Mouse (Mus musculus): Measurements from ENCODE around the gene Tigd3. TPM values are rescaled to one million over a fixed set of nuclear protein-coding genes. Genes with fewer than 3 reads are reported as not detected.
"Not testable (repeated sequence)": the region's sequence is repeated elsewhere in the genome, so short reads cannot be mapped to it uniquely, and the experiment has no call there.

Gene Tigd3
- polyA plus RNA-seq, 1 experiment = 0.28 TPM

DNA sequence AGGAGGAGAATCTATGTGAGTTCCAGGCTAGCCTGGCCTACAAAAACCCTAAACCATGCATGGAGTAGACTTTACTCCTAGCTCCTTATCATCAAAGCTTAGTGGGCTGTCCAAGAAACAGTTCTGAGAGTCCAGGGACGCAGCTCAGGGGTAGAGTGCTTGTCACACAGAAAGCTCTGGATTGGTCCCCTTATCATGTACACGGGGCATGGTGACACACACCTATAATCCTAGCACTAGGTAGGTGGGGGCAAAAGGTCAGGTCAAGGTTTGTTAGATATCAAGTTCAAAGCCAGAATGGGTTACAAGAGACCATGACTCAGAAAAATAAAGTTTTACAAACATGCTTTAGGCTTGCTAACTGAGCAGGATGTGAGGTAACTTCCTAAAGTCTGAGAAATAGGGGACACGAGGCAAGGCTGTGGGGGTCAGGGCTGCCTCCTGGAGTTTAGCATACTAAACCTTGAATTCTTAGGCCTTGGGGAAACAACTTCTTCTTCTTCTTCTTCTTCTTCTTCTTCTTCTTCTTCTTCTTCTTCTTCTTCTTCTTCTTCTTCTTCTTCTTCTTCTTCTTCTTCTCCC, 6.6 kb downstream of the Tigd3 start:
- TF ChIP-seq GATA1 (IDR thresholded peaks at IDR 0.05; ENCODE audit: low read length) = no peak
- TF ChIP-seq TAL1 (IDR thresholded peaks at IDR 0.05; ENCODE audit: low read length) = no peak
- Histone ChIP-seq H3K9me3 (ENCODE audit: control insufficient read depth, low read length) (no peaks in the 10 kb centered on the region), H3K4me1 (ENCODE audit: control insufficient read depth) (peaks cover 49% of the 10 kb centered on the region), H3K27me3 (ENCODE audit: control insufficient read depth) (peaks cover 7% of the 10 kb centered on the region; the same call in 1 of the 2 replicates), H3K36me3 (ENCODE audit: control insufficient read depth) (peaks cover 17% of the 10 kb centered on the region), H3K4me3 (replicated peaks) (no peak overlapping the region)

DNA sequence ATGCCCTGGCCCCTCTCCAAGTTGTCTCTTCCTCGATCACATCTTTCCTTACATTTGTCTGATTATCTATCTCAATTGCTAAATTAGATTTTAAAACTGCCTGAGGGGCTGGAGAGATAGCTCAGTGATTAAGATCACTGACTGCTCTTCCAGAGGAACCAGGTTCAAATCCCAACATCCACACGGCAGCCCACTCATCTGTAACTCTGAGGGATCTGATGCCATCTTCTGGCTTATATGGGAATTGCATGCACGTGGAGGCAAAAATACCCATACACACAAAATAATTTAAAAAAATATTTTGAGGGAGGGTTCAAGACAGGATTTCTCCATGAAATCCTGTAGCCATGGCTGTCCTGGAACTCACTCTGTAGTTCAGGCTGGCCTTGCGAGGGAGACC, 8.1 kb downstream of the Tigd3 start:
- no peaks in the 10 kb centered on the region; the same call in 1 of the 2 replicates for H3K27me3 ChIP-seq (ENCODE audit: control insufficient read depth)
- H3K9me3 ChIP-seq (ENCODE audit: control insufficient read depth, low read length) = no peaks in the 10 kb centered on the region
- H3K4me1 ChIP-seq (ENCODE audit: control insufficient read depth) = peaks cover 39% of the 10 kb centered on the region
- peaks cover 6% of the 10 kb centered on the region for H3K36me3 ChIP-seq (ENCODE audit: control insufficient read depth)
- H3K4me3 ChIP-seq (replicated peaks) = no peak overlapping the region
- TF ChIP-seq GATA1 (IDR thresholded peaks at IDR 0.05; ENCODE audit: low read length) (no peak), TAL1 (IDR thresholded peaks at IDR 0.05; ENCODE audit: low read length) (no peak)

DNA sequence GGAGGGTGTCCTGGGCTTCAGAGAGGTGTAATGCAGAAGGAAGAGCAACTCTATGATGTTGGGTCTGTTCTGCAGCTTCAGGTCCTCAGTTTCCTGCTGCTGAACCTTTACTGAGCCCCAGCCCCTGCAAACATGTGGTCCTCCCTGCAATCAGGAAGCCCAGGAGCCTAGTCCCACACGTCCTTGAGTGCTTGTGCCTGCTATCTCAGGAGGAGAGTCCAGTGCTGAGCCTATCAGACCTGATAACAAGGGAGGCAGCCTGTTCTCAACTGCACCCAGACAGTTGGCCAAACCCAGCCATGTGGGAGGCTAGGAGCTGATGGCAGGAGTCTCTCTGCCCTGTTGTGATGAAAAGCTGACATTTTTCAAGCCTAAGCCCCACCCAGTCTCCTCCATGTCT, 10.0 kb downstream of the Tigd3 start:
- TF ChIP-seq TAL1 (IDR thresholded peaks at IDR 0.05; ENCODE audit: low read length) (no peak), GATA1 (IDR thresholded peaks at IDR 0.05; ENCODE audit: low read length) (no peak)
- H3K4me1 ChIP-seq (ENCODE audit: control insufficient read depth) = peaks cover 37% of the 10 kb centered on the region

DNA sequence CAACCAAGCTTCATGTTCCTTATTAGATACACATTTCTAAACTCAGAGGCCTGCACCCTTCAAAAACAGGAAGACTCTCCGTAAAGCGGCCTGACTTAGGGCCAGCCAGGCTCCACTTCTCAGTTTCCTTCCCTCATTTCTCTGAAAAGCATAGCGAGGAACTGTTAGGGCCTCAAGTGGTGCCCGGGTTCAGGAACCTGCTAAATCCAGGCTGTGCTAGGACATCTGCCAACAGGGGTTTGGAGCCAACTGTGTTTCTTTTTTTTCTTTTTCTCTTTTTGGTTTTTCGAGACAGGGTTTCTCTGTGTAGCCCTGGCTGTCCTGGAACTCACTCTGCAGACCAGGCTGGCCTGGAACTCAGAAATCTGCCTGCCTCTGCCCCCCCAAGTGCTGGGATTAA, 11.9 kb downstream of the Tigd3 start:
- H3K4me3 ChIP-seq (replicated peaks); H3K27me3 ChIP-seq (ENCODE audit: control insufficient read depth); H3K36me3 ChIP-seq (ENCODE audit: control insufficient read depth); H3K9me3 ChIP-seq (ENCODE audit: control insufficient read depth, low read length): not testable (repeated sequence)
- H3K4me1 ChIP-seq (ENCODE audit: control insufficient read depth) = peaks cover 42% of the 10 kb centered on the region

More for the DNA sequence above, 10.0 kb downstream of the Tigd3 start:
- H3K4me3 ChIP-seq (replicated peaks) = no peak overlapping the region
- no peaks in the 10 kb centered on the region for H3K9me3 ChIP-seq (ENCODE audit: control insufficient read depth, low read length)
- H3K27me3 ChIP-seq (ENCODE audit: control insufficient read depth) = no peaks in the 10 kb centered on the region; the same call in 1 of the 2 replicates
- peaks cover 3% of the 10 kb centered on the region for H3K36me3 ChIP-seq (ENCODE audit: control insufficient read depth)

DNA sequence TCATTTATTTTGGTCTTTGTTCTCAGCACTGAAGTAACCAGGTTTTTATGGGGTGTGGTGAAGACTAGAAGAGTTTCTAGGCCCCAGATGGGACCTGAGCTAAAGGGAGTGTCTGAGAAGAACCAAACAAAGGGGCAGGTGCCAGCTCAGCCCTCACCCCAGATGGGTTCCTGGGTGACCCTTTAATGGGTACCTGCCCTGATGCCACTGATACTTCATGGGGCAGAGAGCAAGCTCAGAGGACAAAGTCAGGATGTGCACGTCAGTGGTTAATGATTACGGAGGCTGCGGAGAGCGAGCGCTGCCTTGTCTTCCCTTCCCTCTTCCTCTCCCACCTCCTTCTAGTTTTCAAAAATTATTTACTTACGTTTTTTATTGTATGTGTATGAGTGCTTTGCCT, 12.8 kb downstream of the Tigd3 start:
- Histone ChIP-seq H3K36me3 (ENCODE audit: control insufficient read depth) (peaks cover 3% of the 10 kb centered on the region), H3K27me3 (ENCODE audit: control insufficient read depth) (no peaks in the 10 kb centered on the region; the same call in 1 of the 2 replicates), H3K9me3 (ENCODE audit: control insufficient read depth, low read length) (no peaks in the 10 kb centered on the region), H3K4me3 (replicated peaks) (no peak overlapping the region), H3K4me1 (ENCODE audit: control insufficient read depth) (peaks cover 41% of the 10 kb centered on the region)
- TF ChIP-seq GATA1 (IDR thresholded peaks at IDR 0.05; ENCODE audit: low read length) (no peak), TAL1 (IDR thresholded peaks at IDR 0.05; ENCODE audit: low read length) (no peak)

DNA sequence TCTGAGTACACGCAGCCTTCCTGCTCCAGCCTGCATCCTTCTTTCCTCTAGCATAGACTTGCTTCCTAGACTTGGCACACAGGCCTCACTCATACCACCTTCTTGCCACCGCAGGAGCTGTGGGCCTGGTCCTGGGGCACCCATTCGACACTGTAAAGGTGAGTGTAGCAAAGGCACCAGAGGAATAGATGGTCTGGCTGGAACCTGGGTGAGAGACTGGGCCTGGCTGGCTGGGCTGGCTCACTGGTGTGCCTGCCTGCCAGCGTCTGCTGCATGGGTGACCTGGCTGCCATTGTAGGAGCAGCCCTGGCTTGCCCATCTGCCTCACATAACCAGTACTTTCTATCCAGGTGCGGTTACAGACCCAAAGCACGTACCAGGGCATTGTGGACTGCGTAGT, 14.2 kb downstream of the Tigd3 start:
- H3K9me3 ChIP-seq (ENCODE audit: control insufficient read depth, low read length) = no peaks in the 10 kb centered on the region
- TF ChIP-seq GATA1 (IDR thresholded peaks at IDR 0.05; ENCODE audit: low read length) (no peak), TAL1 (IDR thresholded peaks at IDR 0.05; ENCODE audit: low read length) (no peak)
- peaks cover 3% of the 10 kb centered on the region for H3K36me3 ChIP-seq (ENCODE audit: control insufficient read depth)
- H3K27me3 ChIP-seq (ENCODE audit: control insufficient read depth) = no peaks in the 10 kb centered on the region; the same call in 1 of the 2 replicates
- peaks cover 43% of the 10 kb centered on the region for H3K4me1 ChIP-seq (ENCODE audit: control insufficient read depth)
- no peak overlapping the region for H3K4me3 ChIP-seq (replicated peaks)

DNA sequence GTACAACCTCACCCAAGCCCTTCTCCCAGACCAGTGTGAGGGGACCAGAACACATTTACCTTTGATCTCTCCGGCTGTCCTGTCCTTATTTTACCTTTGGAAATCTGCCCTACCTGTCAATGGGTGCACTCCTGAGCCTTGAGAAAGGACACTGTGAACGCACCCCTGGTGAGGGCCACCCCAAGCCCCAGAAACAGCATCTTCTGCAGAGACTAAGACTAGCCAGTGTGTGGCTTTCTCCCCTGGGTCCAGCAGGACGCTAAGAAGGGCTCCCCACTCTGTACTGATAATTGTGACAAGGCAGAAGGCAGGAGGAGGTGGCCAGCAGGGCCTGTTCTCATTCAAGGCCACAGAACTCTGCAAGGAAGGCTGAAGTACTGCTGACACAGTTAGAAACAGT, 15.0 kb downstream of the Tigd3 start:
- no peaks in the 10 kb centered on the region; the same call in 1 of the 2 replicates for H3K27me3 ChIP-seq (ENCODE audit: control insufficient read depth)
- TF ChIP-seq TAL1 (IDR thresholded peaks at IDR 0.05; ENCODE audit: low read length) = no peak
- TF ChIP-seq GATA1 (IDR thresholded peaks at IDR 0.05; ENCODE audit: low read length) = no peak
- no peak overlapping the region for H3K4me3 ChIP-seq (replicated peaks)
- peaks cover 2% of the 10 kb centered on the region; the same call in 1 of the 2 replicates for H3K36me3 ChIP-seq (ENCODE audit: control insufficient read depth)
- peaks cover 43% of the 10 kb centered on the region for H3K4me1 ChIP-seq (ENCODE audit: control insufficient read depth)
- H3K9me3 ChIP-seq (ENCODE audit: control insufficient read depth, low read length) = no peaks in the 10 kb centered on the region

DNA sequence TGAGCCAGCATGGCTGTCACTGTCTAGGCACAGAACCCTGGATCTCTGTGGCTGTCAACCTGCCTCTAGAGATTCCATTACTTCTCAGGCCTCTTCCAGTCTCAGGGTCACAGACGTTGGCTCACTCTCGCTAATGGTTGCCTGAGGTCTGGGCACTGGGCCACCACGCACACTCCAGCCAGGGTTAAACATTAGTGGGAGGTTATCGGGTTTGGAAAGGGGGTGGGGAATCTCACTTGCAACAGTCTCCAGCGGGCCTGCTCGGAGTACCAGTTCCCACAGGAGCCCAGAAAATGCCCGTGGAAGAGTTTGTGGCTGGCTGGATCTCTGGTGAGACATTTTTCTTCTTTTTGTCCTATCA, 15.6 kb downstream of the Tigd3 start:
- Histone ChIP-seq H3K4me1 (ENCODE audit: control insufficient read depth) (peaks cover 43% of the 10 kb centered on the region), H3K4me3 (replicated peaks) (no peak overlapping the region), H3K27me3 (ENCODE audit: control insufficient read depth) (no peaks in the 10 kb centered on the region), H3K36me3 (ENCODE audit: control insufficient read depth) (no peaks in the 10 kb centered on the region), H3K9me3 (ENCODE audit: control insufficient read depth, low read length) (no peaks in the 10 kb centered on the region)
- TF ChIP-seq TAL1 (IDR thresholded peaks at IDR 0.05; ENCODE audit: low read length) (no peak), GATA1 (IDR thresholded peaks at IDR 0.05; ENCODE audit: low read length) (no peak)

DNA sequence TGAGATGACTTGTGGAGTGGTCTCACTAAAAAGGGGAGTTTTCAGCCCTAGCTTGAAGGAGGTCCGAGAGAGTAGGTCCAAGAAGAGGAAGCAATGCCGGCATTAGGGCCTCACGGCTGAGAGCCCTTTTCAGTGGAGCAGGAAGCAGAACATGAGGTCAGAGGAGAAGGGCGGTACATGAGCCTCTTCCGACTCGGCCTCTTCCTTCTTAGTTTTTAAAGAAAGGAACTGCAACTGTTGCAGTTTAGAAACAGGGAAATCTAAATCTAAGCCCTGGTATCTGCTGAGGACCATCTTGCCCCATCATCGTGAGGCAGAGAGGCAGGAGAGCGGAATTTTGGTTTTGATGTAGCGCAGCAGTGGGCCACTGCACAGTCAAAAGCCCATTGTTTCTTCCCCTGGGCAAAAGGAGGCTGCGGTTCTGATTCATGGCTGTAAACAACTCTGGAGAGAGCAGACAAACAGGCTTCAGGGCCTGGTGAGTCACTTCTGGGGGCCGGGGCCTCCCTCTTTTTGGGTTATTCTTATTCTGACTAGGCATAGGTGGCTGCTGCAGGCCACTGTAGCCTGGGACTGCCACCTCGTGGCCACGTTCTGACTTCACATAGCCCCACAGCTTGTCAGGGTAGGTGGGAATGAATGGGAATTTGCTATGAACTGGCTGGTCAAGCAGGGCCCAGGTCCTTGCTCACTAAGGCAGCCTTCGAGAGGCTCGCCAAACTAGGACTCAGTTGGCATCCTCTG, 16.2 kb downstream of the Tigd3 start, which contains the start of gene Slc25a45:
Gene Slc25a45 (plus strand): TSS at position 191 of the 744 bp plus-strand sequence.
- Histone ChIP-seq H3K9me3 (ENCODE audit: control insufficient read depth, low read length) (no peaks in the 10 kb centered on the region), H3K27me3 (ENCODE audit: control insufficient read depth) (no peaks in the 10 kb centered on the region), H3K36me3 (ENCODE audit: control insufficient read depth) (peaks cover 5% of the 10 kb centered on the region), H3K4me1 (ENCODE audit: control insufficient read depth) (peaks cover 45% of the 10 kb centered on the region), H3K4me3 (replicated peaks) (no peak within 1 kb of the TSS)
- TF ChIP-seq GATA1 (IDR thresholded peaks at IDR 0.05; ENCODE audit: low read length) = no peak
- TF ChIP-seq TAL1 (IDR thresholded peaks at IDR 0.05; ENCODE audit: low read length) = no peak

All from erythroblast, embryonic 14.5 days (primary cell).